21 mouse cellular contexts compared by ENCODE assay signal in genomic region chr6:128972687-128973438, GRCm38 (mm10). TPM values are rescaled to one million over a fixed set of nuclear protein-coding genes. Genes with fewer than 3 reads are reported as not detected.
DNase-seq lines count a peak whose midpoint lies in the region; ATAC-seq lines count a peak whose summit lies in the region.
"Had no signal": no experiment of that assay in that cellular context is flagged by ENCODE, and none has a peak within 500 bp of the region (broad histone marks: within the 10 kb centered on the region; RNA-seq: fewer than 3 reads in every experiment).

No protein-coding gene starts in this region.

- peaks cover 16% of the 10 kb centered on the region for H3K36me3 ChIP-seq in splenic B cell, adult 2 months (ENCODE audit: control insufficient read depth, insufficient read depth, low read length, poor library complexity, severe bottlenecking)
- H3K36me3 ChIP-seq in forebrain, embryonic 14.5 days (ENCODE audit: control insufficient read depth, insufficient read depth, low read length), result no peaks in the 10 kb centered on the region
- no peaks in the 10 kb centered on the region for H3K36me3 ChIP-seq in liver, embryonic 11.5 days (ENCODE audit: control insufficient read depth, insufficient read depth, low read length)
- H3K36me3 ChIP-seq: midbrain, embryonic 12.5 days; neural tube, embryonic 12.5 days had no signal

- no peak overlapping the region for H3K4me2 ChIP-seq in forebrain, embryonic 14.5 days (ENCODE audit: low read length)
- no peak overlapping the region for H3K4me2 ChIP-seq in liver, embryonic 11.5 days
- H3K4me2 ChIP-seq: heart, embryonic 11.5 days; midbrain, embryonic 12.5 days; neural tube, embryonic 12.5 days had no signal

- no peaks in the 10 kb centered on the region for H3K27me3 ChIP-seq in splenic B cell, adult 2 months (ENCODE audit: control insufficient read depth, insufficient read depth, low read length, poor library complexity, severe bottlenecking)
- no peaks in the 10 kb centered on the region for H3K27me3 ChIP-seq in forebrain, embryonic 14.5 days (replicated peaks; ENCODE audit: control insufficient read depth, insufficient read depth, low read length)
- no peaks in the 10 kb centered on the region for H3K27me3 ChIP-seq in liver, embryonic 11.5 days (replicated peaks; ENCODE audit: control insufficient read depth, insufficient read depth, low read length)
- H3K27me3 ChIP-seq: midbrain, embryonic 12.5 days; neural tube, embryonic 12.5 days had no signal

- H3K4me3 ChIP-seq in forebrain, embryonic 14.5 days (ENCODE audit: low read depth, low read length), result no peak overlapping the region
- no peak overlapping the region for H3K4me3 ChIP-seq in liver, embryonic 11.5 days (ENCODE audit: low read depth, low read length)
- H3K4me3 ChIP-seq: midbrain, embryonic 12.5 days; neural tube, embryonic 12.5 days had no signal

- H3K9me3 ChIP-seq in forebrain, embryonic 14.5 days (replicated peaks; ENCODE audit: control insufficient read depth, low read length), result no peaks in the 10 kb centered on the region
- no peaks in the 10 kb centered on the region for H3K9me3 ChIP-seq in liver, embryonic 11.5 days (ENCODE audit: control insufficient read depth, low read length)
- H3K9me3 ChIP-seq: midbrain, embryonic 12.5 days; neural tube, embryonic 12.5 days had no signal

- no peak for ATAC-seq in forebrain, embryonic 14.5 days
- no peak for ATAC-seq in liver, embryonic 11.5 days (replicated peaks; ENCODE audit: low FRiP score)

- WGBS in forebrain, embryonic 14.5 days, result 90% methylated on average over 5 of the region's 5 CpGs
- 79% methylated on average over 5 of the region's 5 CpGs for WGBS in liver, embryonic 11.5 days

- peak; percentile 48 to 52 for DNase-seq in spleen, postnatal 36 days (ENCODE audit: low spot score in 2 of 2)
- DNase-seq in spleen, postnatal 10 days (ENCODE audit: low spot score in 2 of 2), result no peak
- peak; percentile 30 for DNase-seq in ES-CJ7 (ENCODE audit: low read depth, low spot score)
- peak; percentile 72 for DNase-seq in induced T-regulatory cell, adult 2 months (ENCODE audit: low read depth)
- DNase-seq in splenic B cell, adult 2 months (ENCODE audit: low read depth, low spot score), result peak; percentile 54
- no peak for DNase-seq in layer of hippocampus, postnatal 25 days (ENCODE audit: extremely low spot score in 1 of 2, low spot score in 1 of 2)
- no peak for DNase-seq in forebrain, embryonic 14.5 days (ENCODE audit: low spot score)
- DNase-seq in liver, embryonic 11.5 days (ENCODE audit: low spot score), result no peak
- DNase-seq: adrenal gland, postnatal 14 days; cerebellum, postnatal 10 days; gastrocnemius, postnatal 10 days; kidney, adult 9 months; right cerebral cortex, postnatal 4 days had no signal

- no peaks in the 10 kb centered on the region for H3K4me1 ChIP-seq in forebrain, embryonic 14.5 days (ENCODE audit: control insufficient read depth, insufficient read depth, low read length)
- no peaks in the 10 kb centered on the region for H3K4me1 ChIP-seq in liver, embryonic 11.5 days (replicated peaks; ENCODE audit: control insufficient read depth, insufficient read depth, low read length)
- H3K4me1 ChIP-seq: midbrain, embryonic 12.5 days; neural tube, embryonic 12.5 days had no signal

- H3K9ac ChIP-seq in forebrain, embryonic 14.5 days (ENCODE audit: low read length), result no peak overlapping the region
- H3K9ac ChIP-seq in liver, embryonic 11.5 days (ENCODE audit: low read depth, low read length), result no peak overlapping the region
- H3K9ac ChIP-seq: midbrain, embryonic 12.5 days; neural tube, embryonic 12.5 days had no signal

- H3K27ac ChIP-seq in forebrain, embryonic 14.5 days (ENCODE audit: low read depth, low read length), result no peak overlapping the region
- no peak overlapping the region for H3K27ac ChIP-seq in liver, embryonic 11.5 days (ENCODE audit: low read depth, low read length)
- H3K27ac ChIP-seq: midbrain, embryonic 12.5 days; neural tube, embryonic 12.5 days; stomach, postnatal 0 days had no signal

RNA-seq across cellular contexts. Expression of gene Clec2g, which starts 38.7 kb away (rescaled TPM):
- under 1 TPM in 1 of 2 experiments, not detected in 1; 0.39 TPM for total RNA-seq in layer of hippocampus, postnatal 25 days (2021)
- not detected in 2 replicates for polyA plus RNA-seq in forebrain, embryonic 14.5 days (2014; fragmentation: Nextera tagmentation; extraction: Ambion mirVana)
- not detected in 2 replicates for polyA plus RNA-seq in liver, embryonic 11.5 days (2014; fragmentation: Nextera tagmentation; extraction: Ambion mirVana)
- polyA plus RNA-seq: embryonic facial prominence, embryonic 11.5 days; heart, embryonic 11.5 days; large intestine, adult 2 months; limb, embryonic 11.5 days; liver, embryonic 16.5 days; midbrain, embryonic 12.5 days; neural tube, embryonic 12.5 days had no signal

Comparison
In these comparisons a context has a peak if more than half of its experiments do, and no peak if none do; other contexts are left out.
1. DNase-seq: peak in spleen, postnatal 36 days (2 of 2), ES-CJ7 (single experiment), induced T-regulatory cell, adult 2 months (single experiment) and splenic B cell, adult 2 months (single experiment); none in spleen, postnatal 10 days (0 of 2), layer of hippocampus, postnatal 25 days (0 of 2), forebrain, embryonic 14.5 days (single experiment) and liver, embryonic 11.5 days (single experiment).